Mouse (Mus musculus): ENCODE measurements around the gene Cdk14. TPM values are rescaled to one million over a fixed set of nuclear protein-coding genes. Genes with fewer than 3 reads are reported as not detected.
"Not testable (repeated sequence)": the region's sequence is repeated elsewhere in the genome, so short reads cannot be mapped to it uniquely, and the experiment has no call there.

Cdk14 gene
- polyA plus RNA-seq, 1 experiment from 2014 or later: 44.1 TPM

- Histone ChIP-seq H3K9me3 (no peaks in the 10 kb centered on the region), H3K27ac (replicated peaks) (no peak overlapping the region), H3K9ac (no peak overlapping the region), H3K4me1 (replicated peaks) (no peaks in the 10 kb centered on the region), H3K4me2 (no peak overlapping the region), H3K27me3 (no peaks in the 10 kb centered on the region), H3K4me3 (no peak overlapping the region), H3K36me3 (no peaks in the 10 kb centered on the region)
- ATAC-seq (ENCODE audit: low FRiP score, low read depth): no peak
- WGBS: 64% methylated on average over 10 of the region's 10 CpGs
These were observed 89.1 kb downstream of the Cdk14 start for GRCm38 (mm10) chr5:5330926-5331460.

GRCm38 (mm10) chr5:5329018-5329417 lies 91.1 kb downstream of the Cdk14 start:
- not testable (repeated sequence) for H3K9ac ChIP-seq; H3K4me1 ChIP-seq (replicated peaks); H3K4me3 ChIP-seq; ATAC-seq (ENCODE audit: low FRiP score, low read depth); H3K27me3 ChIP-seq; H3K9me3 ChIP-seq; H3K4me2 ChIP-seq; H3K27ac ChIP-seq (replicated peaks); H3K36me3 ChIP-seq
- 98% methylated on average over 2 of the region's 2 CpGs for WGBS

GRCm38 (mm10) chr5:5326716-5327115 lies 93.4 kb downstream of the Cdk14 start:
- ATAC-seq (ENCODE audit: low FRiP score, low read depth): no peak
- no peaks in the 10 kb centered on the region for H3K27me3 ChIP-seq
- no peak overlapping the region for H3K9ac ChIP-seq
- no peaks in the 10 kb centered on the region for H3K36me3 ChIP-seq
- H3K4me3 ChIP-seq: no peak overlapping the region
- H3K9me3 ChIP-seq: no peaks in the 10 kb centered on the region
- H3K4me1 ChIP-seq (replicated peaks): no peaks in the 10 kb centered on the region
- H3K27ac ChIP-seq (replicated peaks): no peak overlapping the region
- WGBS: 100% methylated on average over 2 of the region's 2 CpGs
- H3K4me2 ChIP-seq: no peak overlapping the region

- Histone ChIP-seq H3K36me3 (no peaks in the 10 kb centered on the region), H3K9ac (no peak overlapping the region), H3K4me1 (replicated peaks) (peaks cover 6% of the 10 kb centered on the region), H3K27ac (replicated peaks) (no peak overlapping the region), H3K9me3 (no peaks in the 10 kb centered on the region), H3K27me3 (no peaks in the 10 kb centered on the region), H3K4me2 (no peak overlapping the region), H3K4me3 (no peak overlapping the region)
- WGBS: 85% methylated on average over 8 of the region's 8 CpGs
- ATAC-seq (ENCODE audit: low FRiP score, low read depth): no peak
These were observed 97.4 kb downstream of the Cdk14 start for GRCm38 (mm10) chr5:5322699-5323098.

- ATAC-seq (ENCODE audit: low FRiP score, low read depth): no peak
- H3K9me3 ChIP-seq: no peaks in the 10 kb centered on the region
- no peak overlapping the region for H3K9ac ChIP-seq
- no peak overlapping the region for H3K4me2 ChIP-seq
- H3K27ac ChIP-seq (replicated peaks): no peak overlapping the region
- H3K4me3 ChIP-seq: no peak overlapping the region
- no peaks in the 10 kb centered on the region for H3K36me3 ChIP-seq
- H3K4me1 ChIP-seq (replicated peaks): peaks cover 6% of the 10 kb centered on the region
- 44% methylated on average over 2 of the region's 2 CpGs for WGBS
- no peaks in the 10 kb centered on the region for H3K27me3 ChIP-seq
These were observed 99.5 kb downstream of the Cdk14 start for GRCm38 (mm10) chr5:5320506-5321181.

- no peak for ATAC-seq (ENCODE audit: low FRiP score, low read depth)
- H3K27ac ChIP-seq (replicated peaks): no peak overlapping the region
These were observed 100.1 kb downstream of the Cdk14 start for GRCm38 (mm10) chr5:5319824-5320505.

GRCm38 (mm10) chr5:5314270-5314669 lies 105.8 kb downstream of the Cdk14 start:
- Histone ChIP-seq H3K36me3 (no peaks in the 10 kb centered on the region), H3K9ac (no peak overlapping the region), H3K4me1 (replicated peaks) (peaks cover 9% of the 10 kb centered on the region), H3K9me3 (no peaks in the 10 kb centered on the region), H3K4me2 (no peak overlapping the region), H3K4me3 (no peak overlapping the region), H3K27ac (replicated peaks) (no peak overlapping the region), H3K27me3 (no peaks in the 10 kb centered on the region)
- 78% methylated on average over 6 of the region's 6 CpGs for WGBS
- ATAC-seq (ENCODE audit: low FRiP score, low read depth): no peak

More at GRCm38 (mm10) chr5:5319824-5320505, 100.1 kb downstream of the Cdk14 start:
- Histone ChIP-seq H3K27me3 (no peaks in the 10 kb centered on the region), H3K4me1 (replicated peaks) (peaks cover 6% of the 10 kb centered on the region), H3K36me3 (no peaks in the 10 kb centered on the region), H3K9ac (no peak overlapping the region), H3K9me3 (no peaks in the 10 kb centered on the region), H3K4me3 (no peak overlapping the region), H3K4me2 (no peak overlapping the region)
- 85% methylated on average over 8 of the region's 8 CpGs for WGBS

GRCm38 (mm10) chr5:5313195-5313760 lies 106.8 kb downstream of the Cdk14 start:
- no peak overlapping the region for H3K4me3 ChIP-seq
- 70% methylated on average over 9 of the region's 9 CpGs for WGBS
- no peaks in the 10 kb centered on the region for H3K27me3 ChIP-seq
- no peak overlapping the region for H3K27ac ChIP-seq (replicated peaks)
- H3K9me3 ChIP-seq: no peaks in the 10 kb centered on the region; the same call in 1 of the 2 replicates
- H3K9ac ChIP-seq: no peak overlapping the region
- peaks cover 9% of the 10 kb centered on the region for H3K4me1 ChIP-seq (replicated peaks)
- no peaks in the 10 kb centered on the region for H3K36me3 ChIP-seq
- no peak overlapping the region for H3K4me2 ChIP-seq
- ATAC-seq (ENCODE audit: low FRiP score, low read depth): no peak

GRCm38 (mm10) chr5:5305286-5305685 lies 114.8 kb downstream of the Cdk14 start:
- Histone ChIP-seq H3K4me2 (no peak overlapping the region), H3K36me3 (no peaks in the 10 kb centered on the region), H3K4me3 (no peak overlapping the region), H3K9ac (no peak overlapping the region), H3K27me3 (no peaks in the 10 kb centered on the region), H3K27ac (replicated peaks) (no peak overlapping the region), H3K4me1 (replicated peaks) (no peaks in the 10 kb centered on the region), H3K9me3 (no peaks in the 10 kb centered on the region; the same call in 1 of the 2 replicates)
- ATAC-seq (ENCODE audit: low FRiP score, low read depth): no peak
- WGBS: 92% methylated on average over 2 of the region's 2 CpGs

- no peak for ATAC-seq (ENCODE audit: low FRiP score, low read depth)
- Histone ChIP-seq H3K4me3 (no peak overlapping the region), H3K4me1 (replicated peaks) (no peaks in the 10 kb centered on the region), H3K27ac (replicated peaks) (no peak overlapping the region), H3K9me3 (no peaks in the 10 kb centered on the region; the same call in 1 of the 2 replicates), H3K9ac (no peak overlapping the region), H3K4me2 (no peak overlapping the region), H3K27me3 (no peaks in the 10 kb centered on the region), H3K36me3 (no peaks in the 10 kb centered on the region)
- 92% methylated on average over 8 of the region's 8 CpGs for WGBS
These were observed 116.9 kb downstream of the Cdk14 start for GRCm38 (mm10) chr5:5303102-5303670.

- Histone ChIP-seq H3K27me3 (no peaks in the 10 kb centered on the region), H3K4me2 (no peak overlapping the region), H3K4me3 (no peak overlapping the region), H3K4me1 (replicated peaks) (no peaks in the 10 kb centered on the region), H3K9me3 (no peaks in the 10 kb centered on the region), H3K27ac (replicated peaks) (no peak overlapping the region), H3K9ac (no peak overlapping the region), H3K36me3 (no peaks in the 10 kb centered on the region)
- ATAC-seq (ENCODE audit: low FRiP score, low read depth): no peak
- WGBS: 87% methylated on average over 12 of the region's 12 CpGs
These were observed 118.5 kb downstream of the Cdk14 start for GRCm38 (mm10) chr5:5301571-5302079.

GRCm38 (mm10) chr5:5300998-5301397 lies 119.1 kb downstream of the Cdk14 start:
- Histone ChIP-seq H3K9me3 (no peaks in the 10 kb centered on the region), H3K36me3 (no peaks in the 10 kb centered on the region), H3K27me3 (no peaks in the 10 kb centered on the region), H3K9ac (no peak overlapping the region), H3K4me2 (no peak overlapping the region), H3K4me1 (replicated peaks) (no peaks in the 10 kb centered on the region), H3K4me3 (no peak overlapping the region), H3K27ac (replicated peaks) (no peak overlapping the region)
- ATAC-seq (ENCODE audit: low FRiP score, low read depth): no peak
- 66% methylated on average over 2 of the region's 2 CpGs for WGBS
